Mouse (Mus musculus) kidney, embryonic 16.5 days (tissue): ENCODE results near the gene Ssbp4. TPM values are rescaled to one million over a fixed set of nuclear protein-coding genes. Genes with fewer than 3 reads are reported as not detected.

Source experiments
- ATAC-seq: fragments of 200-750 bp; cut with Nextera tagmentation; 2 replicates; pipeline ENCODE4 v1.8.0; 2017; ENCODE audit warnings: moderate TSS enrichment; ENCODE audit not compliant: low FRiP score, low TSS enrichment
- H3K27ac ChIP-seq: fragments of 300-500 bp; sonication (generic); 2 replicates; pipeline ENCODE4 v1.5.1; 2014; ENCODE audit warnings: low read length
- H3K27me3 ChIP-seq: fragments of 300-500 bp; sonication (generic); 2 replicates; pipeline ENCODE4 v1.6.1; 2014; ENCODE audit warnings: low read length, control low read depth, mixed read lengths; ENCODE audit not compliant: insufficient read depth
- H3K36me3 ChIP-seq: fragments of 300-500 bp; sonication (generic); 2 replicates; pipeline ENCODE4 v1.6.1; 2014; ENCODE audit warnings: low read length, control low read depth, mixed read lengths; ENCODE audit not compliant: insufficient read depth
- H3K4me1 ChIP-seq: fragments of 300-500 bp; sonication (generic); 2 replicates; pipeline ENCODE4 v1.6.1; 2014; ENCODE audit warnings: low read length, control low read depth, mixed read lengths; ENCODE audit not compliant: insufficient read depth
- H3K4me2 ChIP-seq: fragments of 300-500 bp; sonication (generic); replicated peaks from 2 replicates; pipeline ENCODE4 v1.6.1; 2014; ENCODE audit warnings: low read depth, low read length
- H3K4me3 ChIP-seq: fragments of 300-500 bp; sonication (generic); 2 replicates; pipeline ENCODE4 v1.5.1; 2014; ENCODE audit warnings: mild to moderate bottlenecking, low read length
- H3K9ac ChIP-seq: fragments of 300-500 bp; sonication (generic); replicated peaks from 2 replicates; pipeline ENCODE4 v1.6.1; 2014; ENCODE audit warnings: low read length
- H3K9me3 ChIP-seq: fragments of 300-500 bp; sonication (generic); 2 replicates; pipeline ENCODE4 v1.6.1; 2016; ENCODE audit warnings: low read length, control low read depth
- WGBS: fragments of 180-500 bp; shearing (Covaris S2); extraction: QIAGEN DNeasy Blood & Tissue Kit; methylation state at CpG from one replicate; pipeline ENCODE4 v1.1.7; 2014; 5-methylcytosine and 5-hydroxymethylcytosine counted together
- polyA plus RNA-seq: library from polyadenylated mRNA; unstranded; fragments of >200 nt; fragmentation: Nextera tagmentation; extraction: Ambion mirVana; gene quantifications from 2 replicates; pipeline ENCODE4 v1.2.1, GENCODE M21; 2015

Gene Ssbp4
- polyA plus RNA-seq, 1 experiment from 2014 or later: 133 TPM

DNA sequence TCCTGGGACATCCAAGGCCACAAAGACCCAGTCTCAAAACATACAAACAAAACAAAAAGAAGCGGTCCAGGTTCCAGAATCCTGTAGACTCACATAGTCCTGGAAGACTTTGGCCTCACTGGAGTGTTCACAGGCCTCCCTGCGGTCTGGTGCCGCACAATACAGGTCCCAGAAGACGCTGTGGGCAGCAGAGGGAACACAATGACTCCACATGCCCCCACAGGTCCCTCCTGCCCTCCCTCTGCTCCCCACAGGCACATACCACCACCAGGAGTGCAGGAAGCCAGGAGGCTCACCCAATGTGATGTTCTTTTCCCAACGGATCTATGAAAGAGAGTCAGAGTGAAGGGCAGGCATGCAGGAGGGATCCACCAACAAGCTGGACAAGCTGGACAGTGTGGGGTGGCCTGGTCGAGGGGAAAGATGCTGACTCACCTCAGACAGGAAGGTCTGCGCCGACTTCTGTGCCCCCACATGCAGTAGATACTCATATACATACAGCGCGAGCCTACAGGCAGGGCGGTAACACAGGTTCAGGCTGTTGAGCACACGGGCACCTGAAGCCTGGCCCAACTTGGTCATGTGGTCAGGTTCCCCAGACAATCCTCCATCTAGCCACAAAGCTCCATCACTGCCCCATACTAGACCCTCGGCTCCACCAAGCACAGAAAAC lies 6.4 kb downstream of the Ssbp4 start:
- Histone ChIP-seq H3K27me3 (no peaks in the 10 kb centered on the region), H3K4me1 (peaks cover 62% of the 10 kb centered on the region), H3K4me2 (no peak overlapping the region), H3K9ac (no peak overlapping the region), H3K36me3 (peaks cover 18% of the 10 kb centered on the region), H3K4me3 (no peak overlapping the region), H3K27ac (no peak overlapping the region), H3K9me3 (no peaks in the 10 kb centered on the region)
- ATAC-seq: no peak
- WGBS: 92% methylated on average over 13 of the region's 13 CpGs

DNA sequence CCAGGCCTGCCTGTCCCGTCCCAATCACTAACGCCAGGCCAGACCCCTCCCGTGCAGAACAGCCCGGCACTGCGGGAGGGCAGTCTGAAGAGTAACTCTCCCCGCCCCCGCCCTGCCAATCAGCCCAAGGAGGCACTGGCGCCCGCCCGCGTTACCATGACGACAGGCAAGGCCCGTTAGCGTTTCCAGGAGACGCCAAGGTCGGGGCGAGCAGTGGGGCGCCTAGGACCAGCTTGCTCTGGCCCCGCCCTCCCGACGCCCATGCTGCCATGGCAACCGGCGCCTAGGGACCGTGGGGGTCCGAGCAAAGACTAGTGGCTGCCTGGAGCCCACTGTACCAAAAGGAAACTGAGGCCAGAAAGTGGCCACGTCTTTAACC lies 7.4 kb downstream of the Ssbp4 start:
- Histone ChIP-seq H3K27ac (peak overlapping the region; percentile 84), H3K27me3 (no peaks in the 10 kb centered on the region), H3K36me3 (peaks cover 19% of the 10 kb centered on the region), H3K4me3 (peak overlapping the region; percentile 12; the same call in 1 of the 2 replicates), H3K4me2 (peak overlapping the region; percentile 48), H3K9ac (peak overlapping the region; percentile 23; the same call in 1 of the 2 replicates), H3K9me3 (no peaks in the 10 kb centered on the region), H3K4me1 (peaks cover 60% of the 10 kb centered on the region)
- peak; percentile 30 for ATAC-seq
- under 1% methylated on average over 26 of the region's 26 CpGs for WGBS

DNA sequence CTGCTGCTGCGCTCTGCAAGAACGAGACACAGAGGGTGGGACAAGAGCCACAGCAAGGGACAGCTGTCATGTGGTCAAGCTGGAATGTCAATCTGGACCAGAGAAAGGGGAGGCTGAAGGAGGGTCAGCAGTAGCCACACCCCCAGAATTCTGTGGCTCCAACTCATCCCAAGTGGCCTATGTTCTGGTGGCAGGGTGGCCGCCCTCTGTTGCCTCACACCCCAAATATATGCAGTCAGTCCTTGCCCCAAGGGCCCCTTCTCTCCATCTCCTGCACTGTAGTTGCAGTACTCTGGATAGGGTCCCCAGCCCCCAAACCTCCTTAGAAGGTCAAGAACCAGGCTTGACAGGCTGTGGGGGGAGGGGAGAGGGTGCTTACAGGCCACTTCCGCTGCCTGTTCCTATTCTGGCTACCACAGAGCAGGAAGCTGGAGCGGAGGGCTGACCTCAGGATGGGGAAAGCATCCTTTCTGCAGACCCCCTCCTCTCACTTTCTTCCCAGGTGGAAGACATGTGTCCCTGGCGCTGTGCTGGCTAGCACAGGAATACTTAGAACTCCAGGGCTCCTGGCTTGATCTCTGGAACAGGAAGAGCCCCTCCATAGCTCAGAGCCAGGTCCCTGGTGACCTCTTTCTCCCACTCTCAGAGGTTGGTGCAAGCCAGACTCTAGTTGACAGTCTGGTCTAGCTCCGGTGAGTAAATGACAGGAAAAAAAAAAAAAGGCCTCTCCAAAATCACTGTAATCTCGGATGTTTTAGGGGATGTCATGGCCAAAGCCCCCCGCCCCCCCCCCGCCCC lies 8.0 kb downstream of the Ssbp4 start:
- H3K9me3 ChIP-seq: no peaks in the 10 kb centered on the region
- no peak for ATAC-seq
- H3K4me3 ChIP-seq: peak overlapping the region; percentile 12; the same call in 1 of the 2 replicates
- peaks cover 25% of the 10 kb centered on the region for H3K36me3 ChIP-seq
- peak overlapping the region; percentile 23 for H3K9ac ChIP-seq
- peaks cover 64% of the 10 kb centered on the region for H3K4me1 ChIP-seq
- peak overlapping the region; percentile 84 for H3K27ac ChIP-seq
- H3K4me2 ChIP-seq: peak overlapping the region; percentile 48
- 19% methylated on average over 10 of the region's 10 CpGs for WGBS
- H3K27me3 ChIP-seq: no peaks in the 10 kb centered on the region

DNA sequence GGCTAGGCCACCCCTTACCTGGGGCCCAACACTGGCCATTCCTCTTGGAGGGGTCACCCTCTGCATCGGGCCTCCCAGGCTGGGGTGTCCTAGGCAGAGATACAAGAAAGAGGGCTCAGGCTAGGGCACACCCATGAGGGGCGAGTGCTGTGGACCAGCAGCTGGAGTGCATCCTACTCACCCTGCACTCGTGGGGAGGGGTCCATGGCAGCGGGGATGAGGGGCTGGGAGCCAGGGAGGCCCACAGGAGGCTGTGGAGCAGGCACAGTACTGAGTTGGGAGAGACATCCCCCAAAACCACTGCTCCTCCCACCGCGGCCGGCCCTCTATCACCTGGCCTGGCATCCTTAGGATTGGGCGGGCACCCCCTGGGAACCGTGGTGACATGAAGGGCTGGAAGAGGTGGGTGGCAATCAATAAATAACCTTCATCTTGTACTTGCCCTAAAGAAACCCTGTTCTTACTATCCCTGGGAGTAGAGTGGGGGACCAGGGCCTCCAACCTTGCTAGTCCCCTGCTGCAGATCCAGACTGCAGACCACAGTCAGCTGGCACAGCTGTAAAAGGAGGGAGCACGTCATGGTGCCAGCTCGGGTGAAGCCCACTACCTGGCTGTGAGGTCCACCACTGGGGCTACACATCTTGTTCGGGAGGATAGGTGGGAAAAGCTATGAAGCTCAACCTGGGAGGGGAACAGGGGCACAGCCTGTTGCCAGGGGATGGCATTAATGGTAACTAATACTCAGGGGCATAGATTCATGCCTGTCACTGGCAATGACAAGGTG lies 9.0 kb downstream of the Ssbp4 start:
- 83% methylated on average over 12 of the region's 12 CpGs for WGBS
- no peaks in the 10 kb centered on the region for H3K9me3 ChIP-seq
- peak overlapping the region; percentile 84; the same call in 1 of the 2 replicates for H3K27ac ChIP-seq
- no peak overlapping the region for H3K4me3 ChIP-seq
- no peak overlapping the region for H3K4me2 ChIP-seq
- H3K36me3 ChIP-seq: peaks cover 26% of the 10 kb centered on the region
- H3K9ac ChIP-seq: peak overlapping the region; percentile 32; the same call in 1 of the 2 replicates
- ATAC-seq: no peak
- H3K4me1 ChIP-seq: peaks cover 69% of the 10 kb centered on the region
- no peaks in the 10 kb centered on the region for H3K27me3 ChIP-seq

DNA sequence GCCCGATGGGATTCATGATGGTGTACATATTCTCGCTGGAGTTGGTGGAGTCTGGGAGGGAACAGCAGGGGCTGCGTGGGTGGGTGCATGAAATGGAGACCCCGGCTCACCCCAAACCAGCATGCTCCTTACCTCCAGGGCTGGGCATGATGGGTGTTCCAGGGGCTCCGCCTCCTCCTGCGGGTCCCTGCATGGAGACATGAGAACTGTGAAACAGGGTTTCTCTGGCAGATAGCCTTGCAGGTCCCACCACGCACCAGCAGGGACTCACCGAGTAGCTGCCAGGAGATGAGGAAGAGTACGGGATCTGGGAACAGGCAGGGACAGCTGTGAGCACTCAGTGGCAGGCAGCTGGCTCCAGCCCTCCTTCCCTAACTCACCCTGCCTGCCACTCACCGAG lies 9.9 kb downstream of the Ssbp4 start:
- Histone ChIP-seq H3K4me3 (peak overlapping the region; percentile 48), H3K36me3 (peaks cover 26% of the 10 kb centered on the region), H3K9me3 (no peaks in the 10 kb centered on the region), H3K27ac (peak overlapping the region; percentile 9; the same call in 1 of the 2 replicates), H3K4me1 (peaks cover 70% of the 10 kb centered on the region), H3K27me3 (no peaks in the 10 kb centered on the region), H3K9ac (peak overlapping the region; percentile 45), H3K4me2 (peak overlapping the region; percentile 78)
- no peak for ATAC-seq
- 19% methylated on average over 10 of the region's 10 CpGs for WGBS

DNA sequence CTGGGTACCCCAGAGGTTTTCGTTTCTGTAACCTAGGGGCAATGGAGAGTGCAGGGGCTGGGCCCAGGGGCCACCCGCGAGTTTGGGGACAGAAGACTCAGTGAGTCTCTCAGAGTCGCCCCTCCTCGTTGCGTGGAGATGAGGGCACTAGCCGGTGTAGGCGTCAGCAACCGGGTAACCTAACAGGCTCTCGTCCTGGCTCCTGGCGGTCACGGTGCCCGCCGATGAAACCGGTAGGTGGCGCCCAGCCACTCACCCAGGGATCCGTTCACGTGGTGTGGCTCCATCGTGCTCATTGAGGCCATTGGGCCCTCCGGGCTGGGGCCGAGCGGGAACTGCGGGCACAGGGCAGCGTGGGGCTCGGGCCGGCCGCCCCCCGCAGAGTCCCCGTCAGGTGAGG lies 10.4 kb downstream of the Ssbp4 start:
- peak; percentile 16; the same call in 1 of the 2 replicates for ATAC-seq
- peak overlapping the region; percentile 78 for H3K4me2 ChIP-seq
- no peaks in the 10 kb centered on the region for H3K27me3 ChIP-seq
- H3K4me3 ChIP-seq: peak overlapping the region; percentile 48
- peaks cover 26% of the 10 kb centered on the region for H3K36me3 ChIP-seq
- H3K4me1 ChIP-seq: peaks cover 75% of the 10 kb centered on the region
- H3K9ac ChIP-seq: peak overlapping the region; percentile 74
- 7% methylated on average over 29 of the region's 29 CpGs for WGBS
- no peaks in the 10 kb centered on the region for H3K9me3 ChIP-seq
- peak overlapping the region; percentile 9; the same call in 1 of the 2 replicates for H3K27ac ChIP-seq

DNA sequence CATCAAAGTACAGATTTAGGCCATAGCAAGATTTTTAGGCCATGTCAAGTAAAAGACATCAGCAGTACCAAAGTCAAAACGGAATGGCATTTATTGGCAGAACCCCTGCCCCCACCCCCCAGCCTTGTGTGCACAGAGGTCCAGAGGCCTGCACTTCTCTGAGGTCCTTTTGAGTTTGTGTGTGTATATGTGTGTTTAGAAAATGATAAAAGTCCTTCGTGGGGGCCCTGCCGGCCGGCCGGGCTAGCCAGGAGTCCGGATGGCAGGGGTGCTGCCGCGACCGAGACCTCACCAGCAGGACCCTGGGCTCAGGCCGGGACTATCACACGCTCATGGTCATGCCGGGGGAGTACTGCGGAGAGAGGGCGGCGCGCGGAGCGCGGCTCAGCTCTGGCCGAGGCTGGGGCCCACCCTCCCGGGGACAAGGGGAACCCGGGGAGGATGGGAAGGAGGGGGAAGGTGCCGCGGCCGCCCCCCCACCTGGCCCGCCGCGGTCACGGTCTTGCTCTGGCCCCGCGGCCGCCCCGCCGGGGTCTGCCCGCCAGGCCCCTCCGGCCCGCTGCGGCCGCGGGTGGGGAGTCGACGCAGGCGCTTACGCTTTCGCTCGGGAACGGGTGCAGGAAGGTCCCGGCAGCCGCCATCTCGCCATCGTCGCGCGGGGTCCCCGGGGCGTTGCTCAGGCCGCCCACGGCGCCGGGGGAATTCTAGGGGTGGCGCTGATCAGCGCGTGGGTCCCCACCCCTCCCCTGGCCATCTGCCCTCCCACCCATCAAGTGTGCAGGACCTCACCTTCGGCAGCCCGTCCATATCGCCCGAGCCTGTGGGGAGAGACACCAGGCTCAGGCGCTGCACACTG lies 11.0 kb downstream of the Ssbp4 start:
- Histone ChIP-seq H3K9me3 (no peaks in the 10 kb centered on the region), H3K36me3 (peaks cover 21% of the 10 kb centered on the region), H3K4me2 (peak overlapping the region; percentile 78), H3K4me1 (peaks cover 81% of the 10 kb centered on the region), H3K27me3 (no peaks in the 10 kb centered on the region), H3K4me3 (peak overlapping the region; percentile 48), H3K27ac (no peak overlapping the region), H3K9ac (peak overlapping the region; percentile 74)
- 11% methylated on average over 66 of the region's 68 CpGs for WGBS
- no peak for ATAC-seq

DNA sequence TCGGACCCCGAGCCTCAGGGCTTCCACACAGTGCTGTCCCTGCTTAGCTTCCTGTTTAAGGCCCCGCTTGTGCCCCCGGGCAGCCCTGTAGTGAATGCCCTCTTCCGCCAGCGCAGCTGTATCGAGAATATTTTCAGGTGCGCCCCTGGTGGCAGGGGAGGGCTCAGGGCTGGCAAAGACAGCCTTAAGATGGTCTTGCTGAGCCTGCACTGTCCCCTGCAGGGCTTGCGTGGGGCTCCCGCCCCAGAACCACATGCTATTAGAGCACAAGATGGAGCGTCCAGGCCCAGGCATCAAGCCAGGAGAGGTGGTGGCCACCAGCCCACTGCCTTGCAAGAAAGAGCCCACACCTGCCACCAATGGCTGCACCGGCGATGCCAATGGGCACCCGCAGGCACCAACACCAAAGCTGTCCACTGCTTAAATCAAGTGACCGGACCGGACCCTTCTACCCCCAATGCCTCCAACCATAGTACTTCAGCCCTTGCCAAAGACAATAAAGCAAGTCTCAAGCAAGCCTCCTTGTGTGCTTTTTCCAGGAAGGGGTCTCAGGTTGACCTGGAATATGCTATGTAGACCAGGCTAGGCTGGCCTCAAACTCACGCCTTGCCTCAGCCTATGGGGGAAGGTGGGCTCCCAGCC lies 11.8 kb downstream of the Ssbp4 start:
- no peaks in the 10 kb centered on the region for H3K9me3 ChIP-seq
- H3K9ac ChIP-seq: peak overlapping the region; percentile 74; the same call in 1 of the 2 replicates
- H3K4me2 ChIP-seq: peak overlapping the region; percentile 78; the same call in 1 of the 2 replicates
- H3K36me3 ChIP-seq: peaks cover 15% of the 10 kb centered on the region
- no peak overlapping the region for H3K4me3 ChIP-seq
- 84% methylated on average over 17 of the region's 17 CpGs for WGBS
- H3K27me3 ChIP-seq: no peaks in the 10 kb centered on the region
- peaks cover 80% of the 10 kb centered on the region for H3K4me1 ChIP-seq
- no peak overlapping the region for H3K27ac ChIP-seq
- no peak for ATAC-seq
